Mouse (Mus musculus) midbrain, embryonic 14.5 days (tissue): ENCODE measurements around the gene Krtap8-1. TPM values are rescaled to one million over a fixed set of nuclear protein-coding genes. Genes with fewer than 3 reads are reported as not detected.
A peak's percentile ranks its signal among the peaks of the same experiment; 100 is the strongest.

Experiments
- ATAC-seq: fragments of 200-750 bp; cut with Nextera tagmentation; 2 replicates; pipeline ENCODE4 v1.8.0; 2017; ENCODE audit warnings: moderate number of reproducible peaks, moderate library complexity; ENCODE audit not compliant: low FRiP score, low TSS enrichment
- DNase-seq: peaks from one replicate; pipeline ENCODE4 v3.0.0-alpha.2; 2015
- H3K27ac ChIP-seq: fragments of 300-500 bp; sonication (generic); replicated peaks from 2 replicates; pipeline ENCODE4 v1.5.1; 2014; ENCODE audit warnings: mild to moderate bottlenecking, low read depth, low read length, moderate library complexity
- H3K27me3 ChIP-seq: fragments of 300-500 bp; sonication (generic); 2 replicates; pipeline ENCODE4 v1.6.1; 2014; ENCODE audit warnings: low read length, control low read depth, mixed read lengths; ENCODE audit not compliant: control insufficient read depth, insufficient read depth
- H3K36me3 ChIP-seq: fragments of 300-500 bp; sonication (generic); 2 replicates; pipeline ENCODE4 v1.6.1; 2014; ENCODE audit warnings: low read length, control low read depth; ENCODE audit not compliant: control insufficient read depth, insufficient read depth
- H3K4me1 ChIP-seq: fragments of 300-500 bp; sonication (generic); 2 replicates; pipeline ENCODE4 v1.6.1; 2014; ENCODE audit warnings: mild to moderate bottlenecking, antibody characterized with exemption, low read length, control low read depth; ENCODE audit not compliant: control insufficient read depth, insufficient read depth
- H3K4me2 ChIP-seq: fragments of 300-500 bp; sonication (generic); 2 replicates; pipeline ENCODE4 v1.6.1; 2014; ENCODE audit warnings: mild to moderate bottlenecking, low read length, moderate library complexity
- H3K4me3 ChIP-seq: fragments of 300-500 bp; sonication (generic); replicated peaks from 2 replicates; pipeline ENCODE4 v1.5.1; 2014; ENCODE audit warnings: low read depth, low read length
- H3K9ac ChIP-seq: fragments of 300-500 bp; sonication (generic); replicated peaks from 2 replicates; pipeline ENCODE4 v1.6.1; 2014; ENCODE audit warnings: mild to moderate bottlenecking, low read length, moderate library complexity
- H3K9me3 ChIP-seq: fragments of 300-500 bp; sonication (generic); 2 replicates; pipeline ENCODE4 v1.6.1; 2016; ENCODE audit warnings: low read length, control low read depth, mixed read lengths; ENCODE audit not compliant: control insufficient read depth
- WGBS: fragments of 180-500 bp; shearing (Covaris S2); extraction: QIAGEN DNeasy Blood & Tissue Kit; methylation state at CpG from one replicate; pipeline ENCODE4 v1.1.7; 2014; 5-methylcytosine and 5-hydroxymethylcytosine counted together
- polyA plus RNA-seq: library from polyadenylated mRNA; unstranded; fragments of >200 nt; fragmentation: Nextera tagmentation; extraction: Ambion mirVana; gene quantifications from 2 replicates; pipeline ENCODE4 v1.2.1, GENCODE M21; 2014

Krtap8-1 gene
- polyA plus RNA-seq, 1 experiment from 2014 or later, result not detected

- Histone ChIP-seq H3K36me3 (no peaks in the 10 kb centered on the region), H3K9ac (no peak overlapping the region), H3K4me3 (no peak overlapping the region), H3K9me3 (no peaks in the 10 kb centered on the region), H3K4me2 (no peak overlapping the region), H3K4me1 (no peaks in the 10 kb centered on the region), H3K27me3 (no peaks in the 10 kb centered on the region), H3K27ac (no peak overlapping the region)
- DNase-seq (peak; percentile 63), ATAC-seq (no peak)
- WGBS, result 55% methylated on average over 7 of the region's 7 CpGs
These were observed 25.7 kb upstream of the Krtap8-1 start for GRCm38 (mm10) chr16:89513431-89513830.

GRCm38 (mm10) chr16:89508223-89508622 lies 20.5 kb upstream of the Krtap8-1 start, which contains the start of gene Krtap7-1:
Krtap7-1 (minus strand) TSS chr16:89508323.
- Histone ChIP-seq H3K4me3 (no peak within 1 kb of the TSS), H3K27ac (no peak within 1 kb of the TSS), H3K4me2 (no peak within 1 kb of the TSS), H3K27me3 (no peaks in the 10 kb centered on the region), H3K9ac (no peak within 1 kb of the TSS), H3K9me3 (no peaks in the 10 kb centered on the region), H3K36me3 (no peaks in the 10 kb centered on the region), H3K4me1 (no peaks in the 10 kb centered on the region)
- DNase-seq, result no peak
- ATAC-seq, result no peak
- 90% methylated on average over 4 of the region's 4 CpGs for WGBS

GRCm38 (mm10) chr16:89503571-89503970 lies 15.8 kb upstream of the Krtap8-1 start:
- ATAC-seq, result no peak
- no peaks in the 10 kb centered on the region for H3K4me1 ChIP-seq
- H3K9ac ChIP-seq, result no peak overlapping the region
- H3K27me3 ChIP-seq, result no peaks in the 10 kb centered on the region
- WGBS, result 82% methylated on average over 2 of the region's 2 CpGs
- H3K4me2 ChIP-seq, result no peak overlapping the region
- H3K36me3 ChIP-seq, result no peaks in the 10 kb centered on the region
- no peak for DNase-seq
- H3K4me3 ChIP-seq, result no peak overlapping the region
- no peaks in the 10 kb centered on the region for H3K9me3 ChIP-seq
- H3K27ac ChIP-seq, result no peak overlapping the region

GRCm38 (mm10) chr16:89501870-89502269 lies 14.1 kb upstream of the Krtap8-1 start:
- H3K27me3 ChIP-seq, result no peaks in the 10 kb centered on the region
- H3K9ac ChIP-seq, result no peak overlapping the region
- H3K36me3 ChIP-seq, result no peaks in the 10 kb centered on the region
- H3K4me3 ChIP-seq, result no peak overlapping the region
- H3K4me1 ChIP-seq, result no peaks in the 10 kb centered on the region
- DNase-seq (no peak), ATAC-seq (no peak)
- no peak overlapping the region for H3K4me2 ChIP-seq
- no peaks in the 10 kb centered on the region for H3K9me3 ChIP-seq
- no peak overlapping the region for H3K27ac ChIP-seq
- 90% methylated on average over 5 of the region's 5 CpGs for WGBS

GRCm38 (mm10) chr16:89497002-89497401 lies 9.2 kb upstream of the Krtap8-1 start:
- DNase-seq, result no peak
- Histone ChIP-seq H3K27me3 (no peaks in the 10 kb centered on the region), H3K4me2 (no peak overlapping the region), H3K9me3 (no peaks in the 10 kb centered on the region), H3K9ac (no peak overlapping the region), H3K36me3 (no peaks in the 10 kb centered on the region), H3K27ac (no peak overlapping the region), H3K4me3 (no peak overlapping the region), H3K4me1 (no peaks in the 10 kb centered on the region)
- no peak for ATAC-seq
- WGBS, result 93% methylated on average over 5 of the region's 5 CpGs

- no peaks in the 10 kb centered on the region for H3K27me3 ChIP-seq
- no peak overlapping the region for H3K9ac ChIP-seq
- H3K36me3 ChIP-seq, result no peaks in the 10 kb centered on the region
- H3K27ac ChIP-seq, result no peak overlapping the region
- no peak overlapping the region for H3K4me3 ChIP-seq
- no peaks in the 10 kb centered on the region for H3K9me3 ChIP-seq
- ATAC-seq (no peak; the same call in 1 of the 2 replicates), DNase-seq (no peak)
- H3K4me1 ChIP-seq, result no peaks in the 10 kb centered on the region
- H3K4me2 ChIP-seq, result no peak overlapping the region
- WGBS, result 73% methylated on average over 7 of the region's 7 CpGs
These were observed 7.8 kb upstream of the Krtap8-1 start for GRCm38 (mm10) chr16:89495394-89496153.

GRCm38 (mm10) chr16:89477679-89478314 lies 10.0 kb downstream of the Krtap8-1 start:
- Histone ChIP-seq H3K27ac (no peak overlapping the region), H3K27me3 (no peaks in the 10 kb centered on the region), H3K36me3 (no peaks in the 10 kb centered on the region), H3K9ac (no peak overlapping the region), H3K4me3 (no peak overlapping the region), H3K4me1 (no peaks in the 10 kb centered on the region), H3K9me3 (no peaks in the 10 kb centered on the region), H3K4me2 (no peak overlapping the region)
- WGBS, result 91% methylated on average over 12 of the region's 12 CpGs
- DNase-seq, result no peak
- 0 out of 2 replicates have a peak, but pooled peaks have one; percentile 58 for ATAC-seq

GRCm38 (mm10) chr16:89461189-89461588 lies 26.6 kb downstream of the Krtap8-1 start:
- no peaks in the 10 kb centered on the region for H3K4me1 ChIP-seq
- no peaks in the 10 kb centered on the region for H3K9me3 ChIP-seq
- no peaks in the 10 kb centered on the region for H3K36me3 ChIP-seq
- H3K4me3 ChIP-seq, result no peak overlapping the region
- WGBS, result 79% methylated on average over 5 of the region's 5 CpGs
- H3K27ac ChIP-seq, result no peak overlapping the region
- DNase-seq (peak; percentile 14), ATAC-seq (no peak)
- no peak overlapping the region for H3K4me2 ChIP-seq
- no peaks in the 10 kb centered on the region for H3K27me3 ChIP-seq
- no peak overlapping the region for H3K9ac ChIP-seq
